Mouse (Mus musculus) spleen, embryonic (tissue): Measurements from ENCODE around the gene Pzp.

Experiments used
- CTCF ChIA-PET: fragments of 350-600 bp; sonication (Branson Sonifier 250); formaldehyde crosslinking; loops from one replicate; lab custom pipeline; 2022; lab: Charles Lee

The Pzp gene

DNA sequence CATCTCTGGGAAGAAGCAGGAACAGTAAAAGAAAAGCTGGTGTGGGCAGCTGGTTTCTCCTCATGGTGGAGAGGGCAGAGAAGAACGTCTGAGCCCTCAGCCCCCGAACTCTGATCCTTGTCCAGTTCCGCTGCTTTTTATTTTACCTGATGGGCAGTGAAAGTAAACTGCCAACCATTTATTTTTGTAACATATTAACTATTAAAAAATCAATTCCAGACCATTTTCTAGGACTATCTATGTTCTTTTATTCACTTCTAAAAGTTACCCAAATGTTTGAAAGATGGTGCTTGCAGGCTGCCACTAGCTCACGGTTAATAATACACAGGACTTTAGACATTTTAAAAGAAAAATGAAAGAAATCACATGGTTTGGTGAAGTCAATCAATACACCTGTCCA is at the start of gene Pzp:
TSS of gene Pzp (minus strand) at position 120 of the 400 bp plus-strand sequence.
- CTCF ChIA-PET, result no interaction called here

DNA sequence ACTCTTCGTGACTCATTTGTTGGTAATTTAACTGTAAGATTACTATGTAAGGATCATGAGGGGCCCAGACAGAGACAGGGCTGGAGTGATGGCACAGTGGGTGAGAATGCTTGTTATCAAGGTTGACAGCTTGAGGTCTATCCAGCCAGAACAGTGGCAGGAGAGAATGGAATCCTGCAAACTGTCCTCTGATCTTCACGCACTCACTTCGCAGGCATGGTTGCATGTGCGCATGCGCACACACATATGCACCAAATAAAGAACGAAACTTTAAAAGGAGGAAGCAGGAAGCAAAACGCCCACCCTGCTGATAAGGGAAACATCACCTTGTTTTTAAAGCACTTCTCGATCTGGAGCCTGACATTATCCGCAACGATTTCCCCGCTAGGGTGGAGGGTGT is 40.1 kb upstream of the Pzp start:
- CTCF ChIA-PET, result no interaction called here

DNA sequence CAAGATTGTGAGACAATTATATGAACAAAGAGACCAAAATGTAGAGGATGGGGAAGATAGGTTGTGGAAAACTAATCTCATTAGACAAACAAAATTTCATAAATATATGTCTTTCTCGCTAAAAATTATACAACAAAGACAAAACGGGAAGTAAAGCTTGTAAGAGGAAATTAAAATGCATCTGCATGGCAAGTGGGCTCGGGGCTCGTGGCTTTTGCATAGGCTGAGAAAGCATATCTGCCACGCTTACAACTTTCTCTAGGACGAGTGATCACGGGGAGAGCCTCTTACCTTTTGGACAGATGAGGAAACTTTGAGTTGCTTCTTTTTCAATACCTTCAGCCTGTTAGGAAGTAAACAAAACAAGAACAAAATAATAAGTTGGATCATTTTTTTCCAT is 27.5 kb upstream of the Pzp start:
- CTCF ChIA-PET, result no interaction called here

DNA sequence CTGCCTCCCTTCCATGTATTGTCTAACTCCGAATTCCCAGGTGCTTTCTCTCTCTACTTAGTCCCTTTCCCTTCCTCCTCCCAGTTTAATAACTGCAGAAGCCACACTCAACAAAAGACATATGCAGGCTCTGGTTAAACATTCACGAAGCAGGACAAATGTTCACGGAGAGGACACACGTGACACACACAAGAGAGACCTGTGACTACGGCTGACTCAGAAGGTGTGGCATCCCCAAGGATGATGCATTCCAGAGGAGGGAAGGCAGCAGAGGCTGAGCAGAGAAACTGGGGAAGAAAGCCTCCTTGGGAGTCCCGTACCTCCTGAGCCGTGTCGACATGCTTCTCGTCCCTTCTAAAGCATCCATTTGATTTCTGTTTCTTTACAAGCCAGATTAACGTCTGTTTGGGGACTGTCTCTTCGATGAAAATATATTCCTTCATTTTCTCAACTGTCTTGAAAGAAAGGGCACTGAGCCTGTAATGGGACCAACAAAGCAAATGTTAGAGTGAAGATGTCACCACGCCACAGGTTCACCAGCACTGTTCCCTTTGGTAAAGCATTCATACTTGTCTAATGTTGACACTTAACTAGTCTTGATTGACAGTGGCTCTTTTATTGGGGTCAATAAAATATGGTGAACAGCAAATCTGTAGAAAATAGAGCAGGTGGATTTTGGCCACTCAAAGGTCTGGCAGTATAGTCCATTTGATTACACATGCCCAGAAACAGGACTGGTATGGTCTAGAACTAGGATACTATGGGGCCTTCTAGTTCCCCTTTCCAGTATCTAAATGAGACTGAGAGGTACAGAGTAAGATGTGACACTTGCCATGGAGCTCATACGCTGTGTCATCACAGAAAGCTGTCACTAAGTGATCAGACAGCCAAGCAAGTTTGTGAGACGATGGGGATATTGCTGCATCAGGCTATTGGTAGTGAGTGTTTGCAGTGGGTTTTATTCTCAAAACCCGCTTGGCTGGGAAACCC is 23.2 kb upstream of the Pzp start:
- CTCF ChIA-PET, result no interaction called here

DNA sequence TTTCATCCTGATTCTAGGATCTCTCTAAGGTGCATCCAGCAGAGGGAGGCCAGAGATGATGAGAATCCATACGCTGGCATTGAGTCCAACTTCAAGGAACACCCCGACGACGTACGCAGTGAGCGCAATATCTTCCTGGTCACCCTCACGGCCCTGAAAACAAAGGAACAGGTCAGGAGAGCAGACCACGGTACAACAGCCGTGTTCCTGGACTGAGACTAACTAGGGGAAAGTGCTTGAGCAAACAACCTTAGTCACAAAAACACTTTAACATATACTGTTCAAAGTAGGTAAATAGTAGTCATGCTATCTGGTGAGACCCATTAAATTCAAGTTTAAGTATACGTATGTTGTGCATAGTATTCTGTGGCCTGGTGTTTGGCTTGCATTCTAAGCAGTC is 22.0 kb upstream of the Pzp start:
- CTCF ChIA-PET, result no interaction called here

DNA sequence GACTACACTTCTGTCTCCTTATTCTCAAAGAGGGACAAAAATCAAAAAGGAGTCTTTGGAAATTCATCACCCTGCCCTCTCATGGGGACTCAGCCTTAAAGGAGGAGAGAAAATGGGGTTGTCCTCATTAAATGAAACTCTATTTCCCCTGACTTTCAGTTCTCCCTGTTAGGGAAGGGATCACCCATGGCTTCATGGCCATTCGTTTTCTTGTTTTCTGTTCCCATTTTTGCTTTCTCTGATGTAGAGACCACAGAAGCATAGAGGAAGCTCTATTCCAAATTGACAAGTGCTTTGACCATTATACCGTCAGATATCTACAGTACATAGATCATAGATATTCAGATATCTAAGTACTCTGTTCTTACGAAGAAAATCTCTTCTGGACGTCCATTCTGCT is 18.9 kb upstream of the Pzp start:
- CTCF ChIA-PET, result no interaction called here

DNA sequence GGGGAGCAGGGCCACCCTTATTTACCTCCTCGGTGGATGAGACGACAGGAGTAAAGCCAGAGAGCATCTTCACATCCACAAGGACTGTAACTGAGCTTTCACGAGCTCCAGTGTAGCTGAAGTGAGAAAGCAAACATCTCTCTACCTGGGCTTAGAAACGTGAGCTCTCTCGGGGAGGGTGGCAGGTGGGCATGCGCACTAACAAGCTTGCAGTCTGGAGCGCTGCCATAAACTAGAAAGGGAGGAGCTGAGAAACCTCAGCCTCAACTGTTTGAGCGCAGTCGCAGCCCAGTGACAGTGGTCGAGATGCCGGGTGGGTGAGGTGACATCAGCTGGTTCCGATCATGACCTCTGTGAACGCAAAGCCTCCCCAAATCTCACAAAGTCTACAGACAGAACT is 16.7 kb upstream of the Pzp start:
- CTCF ChIA-PET, result interaction anchor here (0.6 kb wide), 1 partner anchor 1135 kb away, joined by 3 read pairs; no protein-coding TSS in a partner anchor

DNA sequence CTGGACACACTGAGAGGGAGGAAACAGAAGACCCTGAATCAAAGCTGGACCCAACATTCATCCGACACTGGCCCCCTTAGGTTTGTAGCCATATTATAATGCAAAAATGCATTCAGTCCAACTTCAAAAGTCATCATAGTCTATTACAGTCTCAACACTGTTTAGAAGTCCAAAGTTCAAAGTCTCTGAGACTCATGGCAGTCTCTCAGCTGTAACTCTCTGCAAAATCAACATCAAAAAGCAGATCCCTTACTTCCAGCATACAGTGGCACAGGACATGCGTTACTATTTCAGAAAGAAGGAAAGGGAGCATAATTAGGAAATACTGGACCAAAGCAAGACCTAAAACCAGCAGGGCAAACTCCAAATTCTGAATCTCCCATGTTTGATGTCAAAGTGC is 8.7 kb upstream of the Pzp start:
- CTCF ChIA-PET, result no interaction called here

DNA sequence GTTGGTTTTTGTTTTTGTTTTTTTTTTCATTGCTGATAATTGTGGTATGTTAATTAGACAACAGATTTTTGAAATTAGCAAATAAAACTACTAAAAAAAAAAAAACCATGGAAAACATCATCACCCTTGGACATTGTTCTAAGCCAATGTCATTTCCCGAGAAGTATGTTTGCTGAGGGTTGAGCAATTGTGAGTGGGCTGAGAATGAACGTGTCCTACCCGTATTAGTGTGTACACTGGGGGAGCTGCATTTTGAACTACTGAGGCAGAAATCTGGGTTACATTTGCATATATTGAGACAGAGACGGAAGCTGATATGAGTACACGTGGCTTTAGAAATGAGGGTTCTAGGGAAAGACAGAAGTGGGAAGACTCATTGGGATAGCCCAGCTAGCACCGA is 6.8 kb upstream of the Pzp start:
- CTCF ChIA-PET, result no interaction called here

DNA sequence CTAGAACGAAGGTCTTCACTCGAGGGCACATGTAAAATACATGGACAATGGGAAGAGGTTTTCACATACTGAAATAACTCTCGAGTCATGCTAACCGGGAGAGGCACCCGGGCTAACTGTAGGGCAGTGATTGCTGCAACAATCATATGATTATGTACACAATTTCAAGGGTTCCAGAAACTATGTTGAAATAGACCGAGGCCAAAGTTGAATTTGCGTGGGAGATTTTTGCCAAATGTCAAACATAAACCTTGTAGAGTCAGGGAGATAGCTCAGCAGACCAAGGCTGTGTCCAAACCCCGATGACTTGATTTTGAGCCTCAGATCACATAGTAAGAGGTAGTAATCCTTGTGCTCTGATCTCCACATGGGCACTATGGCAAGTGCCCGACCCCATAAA is 6.2 kb upstream of the Pzp start:
- CTCF ChIA-PET, result no interaction called here

DNA sequence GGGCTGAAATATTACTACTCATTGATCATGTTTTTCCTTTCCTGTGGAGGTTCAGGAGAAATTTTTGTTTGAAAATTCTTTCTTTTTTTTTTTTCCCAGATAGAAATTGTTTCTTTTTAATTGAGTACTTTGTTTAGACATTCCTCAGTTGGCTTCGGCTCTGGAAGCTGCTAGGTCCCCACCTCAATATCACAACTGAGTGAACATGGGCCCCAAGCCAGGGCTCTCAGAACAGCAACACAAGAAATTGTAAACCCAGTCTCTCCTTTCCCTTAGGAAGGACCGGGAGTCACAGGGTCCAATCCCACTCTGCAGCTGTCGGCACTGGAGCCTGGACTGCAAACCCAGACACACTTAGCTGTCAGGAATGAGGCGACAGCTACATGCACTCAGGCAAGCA is 2.0 kb upstream of the Pzp start:
- CTCF ChIA-PET, result no interaction called here

DNA sequence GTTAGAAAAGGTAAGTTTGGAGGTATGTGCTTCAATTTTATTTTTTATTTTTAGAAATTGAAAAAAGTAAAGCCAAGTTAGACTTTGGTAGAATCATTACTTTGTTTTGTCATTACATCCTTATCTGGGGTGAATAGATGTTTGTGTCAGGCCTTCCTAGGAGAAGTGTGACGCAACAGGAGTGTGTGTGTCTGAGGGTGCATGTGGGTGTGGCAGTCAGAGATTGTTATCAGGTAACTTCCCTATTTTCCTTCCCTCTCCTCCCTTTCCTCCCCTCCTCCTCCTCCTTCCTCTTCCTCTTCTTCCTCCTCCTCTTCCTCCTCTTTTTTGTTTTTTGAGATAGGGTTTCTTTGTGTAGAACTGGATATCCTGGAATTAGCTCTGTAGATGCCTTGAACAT is 590 bp upstream of the Pzp start:
- CTCF ChIA-PET, result no interaction called here

DNA sequence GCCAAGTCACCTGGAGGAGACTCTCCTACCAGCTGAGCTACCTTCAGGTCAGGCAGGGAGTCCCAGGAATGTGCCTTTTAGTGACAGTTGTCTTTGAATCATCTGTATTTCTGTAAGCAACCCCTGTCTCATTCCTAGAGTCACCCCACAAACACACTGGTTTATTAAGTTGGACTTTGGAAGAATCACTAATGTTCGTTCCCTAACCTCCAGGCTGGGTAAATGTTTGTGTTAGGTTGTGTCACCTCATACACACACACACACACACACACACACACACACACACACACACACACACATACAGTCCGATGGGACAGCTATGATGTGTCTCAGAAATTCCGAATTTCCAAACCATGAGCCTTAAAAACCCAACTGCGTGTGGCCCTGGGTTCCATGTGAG is 719 bp downstream of the Pzp start:
- CTCF ChIA-PET, result no interaction called here

DNA sequence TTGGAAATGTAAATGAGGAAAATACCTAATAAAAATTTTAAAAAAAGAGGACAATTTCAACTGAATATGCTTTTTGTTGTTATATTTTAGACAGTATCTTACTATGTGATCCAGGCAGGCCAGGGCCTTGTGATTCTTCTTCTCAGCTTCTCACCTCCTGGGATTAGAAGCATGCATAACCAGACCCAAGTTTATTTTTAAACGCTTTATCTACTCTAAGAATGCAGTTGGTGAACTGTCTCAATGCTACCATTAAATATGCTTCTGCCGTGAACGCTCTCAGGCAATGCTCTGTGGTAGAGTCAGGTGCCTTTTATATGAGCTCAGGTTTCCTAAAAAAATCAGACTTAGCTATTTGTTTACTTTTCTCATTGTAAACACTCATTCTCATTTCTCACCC is 3.2 kb downstream of the Pzp start:
- CTCF ChIA-PET, result no interaction called here

DNA sequence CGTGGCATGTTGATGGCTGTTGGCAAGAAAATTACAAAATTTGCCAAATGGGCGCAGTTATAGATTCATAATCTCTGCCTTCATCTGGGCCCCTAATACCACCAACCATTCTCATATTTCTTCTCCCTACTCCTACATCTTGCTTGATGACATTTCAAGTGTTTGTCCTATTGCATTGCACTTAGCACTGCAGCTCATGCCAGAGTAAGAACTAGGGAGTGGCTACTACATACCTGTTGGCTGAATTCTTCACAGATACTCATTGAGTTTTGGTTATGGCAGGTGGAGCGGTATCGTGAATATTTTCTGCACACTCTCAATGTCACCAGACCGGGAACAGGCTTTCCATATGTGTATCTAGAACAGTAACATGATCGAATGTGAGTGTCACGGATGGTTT is 7.4 kb downstream of the Pzp start:
- CTCF ChIA-PET, result no interaction called here

DNA sequence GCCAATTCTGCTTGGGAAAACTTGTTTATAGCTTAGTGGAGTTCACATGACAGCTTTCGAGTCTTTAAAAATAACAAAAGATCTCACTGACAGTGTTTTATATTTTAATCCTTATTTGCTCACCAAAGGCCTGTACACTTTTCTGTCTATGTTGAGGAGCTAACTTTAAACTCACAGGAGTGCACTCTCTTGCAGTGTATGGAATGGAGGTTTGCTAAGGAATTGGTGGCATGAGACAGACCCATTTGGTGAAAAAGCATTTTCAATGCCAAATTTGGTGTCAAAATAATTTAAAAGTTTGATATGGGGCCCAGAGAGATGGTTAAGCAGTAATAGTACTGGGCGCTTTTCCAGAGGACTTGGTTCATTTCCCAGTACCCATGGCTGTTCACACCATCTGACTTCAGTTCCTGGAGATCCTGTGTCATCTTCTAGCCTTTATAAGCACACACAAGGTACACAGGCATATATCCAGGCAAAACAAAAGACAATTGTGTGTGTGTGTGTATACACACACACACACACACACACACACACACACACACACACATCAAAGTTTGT is 20.8 kb downstream of the Pzp start:
- CTCF ChIA-PET, result no interaction called here

DNA sequence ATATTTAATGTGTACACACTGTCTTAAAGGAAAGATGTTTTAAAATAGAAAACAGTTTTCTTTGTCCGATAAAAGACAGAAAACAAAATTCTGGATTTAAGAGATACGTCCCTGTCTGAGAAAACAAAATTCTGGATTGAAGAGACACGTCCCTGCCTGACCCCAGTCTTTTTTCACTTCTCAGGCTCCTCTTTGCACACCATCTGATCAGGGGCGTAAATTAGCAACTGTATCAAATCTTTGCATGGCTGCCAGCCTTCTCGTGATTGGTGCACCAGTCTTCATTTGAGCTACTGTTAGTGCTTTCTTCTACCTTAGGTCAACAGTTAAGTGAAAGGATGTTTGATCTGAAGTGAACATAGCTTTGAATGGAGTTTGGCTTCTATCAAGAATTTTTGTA is 21.8 kb downstream of the Pzp start:
- CTCF ChIA-PET, result no interaction called here

DNA sequence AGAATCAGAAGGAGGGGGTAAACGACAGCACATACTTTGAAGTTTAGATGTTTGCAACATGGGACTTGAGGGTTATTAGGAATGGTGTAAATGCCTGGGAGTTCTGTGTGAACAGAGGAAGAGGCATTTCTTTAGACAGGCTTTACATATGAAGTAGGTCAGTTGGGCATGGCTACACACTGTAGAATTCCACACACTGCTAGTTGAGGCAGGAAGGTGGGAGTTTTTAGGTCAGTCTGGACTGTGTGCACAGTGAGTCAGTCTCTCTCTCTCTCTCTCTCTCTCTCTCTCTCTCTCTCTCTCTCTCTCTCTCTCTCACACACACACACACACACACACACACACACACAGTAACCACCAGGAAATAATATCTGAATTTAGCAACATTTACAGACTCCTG is 31.2 kb downstream of the Pzp start:
- CTCF ChIA-PET, result no interaction called here

DNA sequence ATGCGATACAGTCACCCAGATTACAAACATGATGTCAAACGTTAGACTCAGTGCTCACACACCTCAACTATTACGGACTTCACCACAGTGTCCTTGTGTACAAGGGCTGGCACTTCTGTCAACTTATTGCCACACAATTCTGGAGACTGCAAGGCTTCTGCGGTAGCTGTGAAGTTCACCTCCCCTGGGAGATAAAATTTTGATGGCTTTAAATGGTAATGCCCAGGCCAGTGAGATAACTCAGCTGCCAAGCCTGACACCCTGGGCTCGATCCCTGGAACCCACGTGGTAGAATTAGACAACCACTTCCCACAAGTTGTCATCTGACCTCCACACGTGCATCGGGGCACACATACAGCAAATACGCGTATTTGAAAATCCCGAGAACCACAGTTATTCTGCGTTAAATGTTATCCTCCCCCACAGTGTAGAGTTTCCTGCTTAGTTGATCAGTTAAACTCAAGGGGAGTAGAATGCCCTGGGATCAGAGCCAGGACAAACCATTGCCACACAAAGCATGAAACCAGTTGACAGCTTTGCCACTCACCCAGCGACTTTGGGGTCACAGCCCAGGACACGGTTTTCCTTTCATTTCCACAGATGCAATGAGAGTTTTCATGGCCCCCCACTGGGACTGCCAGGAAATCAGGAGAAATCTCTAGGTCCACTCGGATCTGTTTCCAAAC is 31.7 kb downstream of the Pzp start:
- CTCF ChIA-PET, result no interaction called here

DNA sequence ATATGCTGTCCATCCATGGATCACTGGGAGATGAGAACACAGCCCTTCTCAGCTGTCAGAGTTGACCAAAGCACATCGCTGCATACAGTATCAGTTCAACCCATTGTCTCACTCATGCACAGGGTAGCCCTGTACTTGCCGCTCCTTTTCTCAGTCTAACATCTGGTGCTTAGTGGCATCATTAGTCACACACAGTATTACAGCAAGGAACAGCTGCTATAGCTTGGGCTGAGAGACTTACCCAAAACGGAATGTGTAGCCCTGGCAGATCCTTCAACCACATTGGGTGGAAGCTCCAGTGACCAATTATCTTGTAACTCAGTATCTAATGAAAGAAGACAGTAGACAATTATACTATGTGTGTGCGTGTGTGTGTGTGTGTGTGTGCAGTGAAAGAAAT is 34.6 kb downstream of the Pzp start:
- CTCF ChIA-PET, result no interaction called here

DNA sequence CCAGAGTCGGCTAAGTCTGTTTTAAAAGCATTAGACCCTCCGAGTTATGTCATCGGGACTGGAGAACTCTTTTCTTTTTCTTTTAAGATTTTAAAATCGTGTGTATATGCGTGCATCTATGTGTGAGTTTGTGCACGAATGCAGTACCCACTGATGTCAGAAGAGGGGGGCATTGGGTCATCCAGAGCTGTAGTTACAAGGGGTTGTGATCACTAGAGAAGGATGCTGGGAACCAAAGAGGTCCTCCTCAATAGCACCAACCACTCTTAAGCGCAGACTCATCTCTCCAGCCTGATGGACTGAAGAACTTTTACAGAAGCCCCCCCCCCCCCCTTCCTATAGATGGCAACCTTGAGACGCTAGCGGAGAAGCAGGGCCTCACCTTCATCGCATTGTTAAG is 36.4 kb downstream of the Pzp start:
- CTCF ChIA-PET, result no interaction called here

DNA sequence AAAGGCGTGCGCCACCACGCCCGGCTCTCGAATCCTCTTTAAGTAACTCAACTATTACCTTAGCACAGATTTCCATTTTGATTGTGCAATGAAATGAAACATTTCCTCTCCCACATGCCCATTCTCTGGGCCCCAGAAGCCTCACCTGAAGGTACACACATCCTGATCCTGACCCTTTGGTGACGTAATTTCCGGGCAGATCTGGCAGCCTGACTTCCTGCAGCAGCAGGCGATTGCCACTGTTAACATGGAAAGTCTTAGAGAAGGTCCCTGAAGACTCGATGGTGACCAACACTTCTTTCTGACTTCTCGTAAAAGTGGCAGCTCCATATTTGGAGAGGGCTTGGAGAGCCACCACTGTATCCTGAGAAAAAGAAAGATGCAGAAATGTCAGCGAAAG is 38.8 kb downstream of the Pzp start:
- CTCF ChIA-PET, result no interaction called here
